Mouse (Mus musculus) left cerebral cortex, adult 11 months (tissue): ENCODE measurements at regions not wholly inside any gene's neighbourhood (a gene's known extent, or its start where the extent isn't known, plus 50 kb on each side); places are given as distances from the start of the nearest gene placed in this dataset.

Experiments
- DNase-seq: peaks from one replicate; pipeline ENCODE4 v3.0.0; 2022; ENCODE audit warnings: low spot score

GRCm38 (mm10) chr8:113581704-113582103 is 53.7 kb upstream of the Mon1b start:
- DNase-seq, result no peak

GRCm38 (mm10) chr8:113582180-113582975 is 53.0 kb upstream of the Mon1b start:
- DNase-seq, result no peak

- DNase-seq, result no peak
These were observed 51.6 kb upstream of the Mon1b start for GRCm38 (mm10) chr8:113583801-113584200.
